Mouse (Mus musculus): ENCODE results near the gene Nfx1.

The Nfx1 gene

GRCm38 (mm10) chr4:40975678-40976077 is 5.0 kb downstream of the Nfx1 start:
- no peak for DNase-seq (ENCODE audit: low read depth, low spot score)

- no peak for DNase-seq (ENCODE audit: low read depth, low spot score)
These were observed 5.9 kb downstream of the Nfx1 start for GRCm38 (mm10) chr4:40976651-40977050.

GRCm38 (mm10) chr4:40979430-40979829 is 8.7 kb downstream of the Nfx1 start:
- DNase-seq (ENCODE audit: low read depth, low spot score): no peak

GRCm38 (mm10) chr4:40982486-40982885 is 11.8 kb downstream of the Nfx1 start:
- no peak for DNase-seq (ENCODE audit: low read depth, low spot score)

- no peak for DNase-seq (ENCODE audit: low read depth, low spot score)
These were observed 13.0 kb downstream of the Nfx1 start for GRCm38 (mm10) chr4:40983686-40984085.

GRCm38 (mm10) chr4:40989633-40990032 is 18.9 kb downstream of the Nfx1 start:
- DNase-seq (ENCODE audit: low read depth, low spot score): no peak

- no peak for DNase-seq (ENCODE audit: low read depth, low spot score)
These were observed 25.6 kb downstream of the Nfx1 start for GRCm38 (mm10) chr4:40996302-40996701.

GRCm38 (mm10) chr4:40997916-40998315 is 27.2 kb downstream of the Nfx1 start:
- DNase-seq (ENCODE audit: low read depth, low spot score): no peak

GRCm38 (mm10) chr4:41000271-41000670 is 29.6 kb downstream of the Nfx1 start:
- DNase-seq (ENCODE audit: low read depth, low spot score): no peak

- peak; percentile 8 for DNase-seq (ENCODE audit: low read depth, low spot score)
These were observed 30.3 kb downstream of the Nfx1 start for GRCm38 (mm10) chr4:41000842-41001639.

- DNase-seq (ENCODE audit: low read depth, low spot score): no peak
These were observed 42.6 kb downstream of the Nfx1 start for GRCm38 (mm10) chr4:41013351-41013750.

- no peak for DNase-seq (ENCODE audit: low read depth, low spot score)
These were observed 45.1 kb downstream of the Nfx1 start for GRCm38 (mm10) chr4:41015798-41016197.

- DNase-seq (ENCODE audit: low read depth, low spot score): no peak
These were observed 50.4 kb downstream of the Nfx1 start for GRCm38 (mm10) chr4:41021094-41021493.

GRCm38 (mm10) chr4:41026086-41026787 is 55.5 kb downstream of the Nfx1 start:
- no peak for DNase-seq (ENCODE audit: low read depth, low spot score)

- no peak for DNase-seq (ENCODE audit: low read depth, low spot score)
These were observed 57.2 kb downstream of the Nfx1 start for GRCm38 (mm10) chr4:41027872-41028271.

GRCm38 (mm10) chr4:41028272-41028671 is 57.6 kb downstream of the Nfx1 start:
- peak; percentile 28 for DNase-seq (ENCODE audit: low read depth, low spot score)

GRCm38 (mm10) chr4:41029372-41029771 is 58.7 kb downstream of the Nfx1 start:
- no peak for DNase-seq (ENCODE audit: low read depth, low spot score)

- DNase-seq (ENCODE audit: low read depth, low spot score): no peak
These were observed 60.5 kb downstream of the Nfx1 start for GRCm38 (mm10) chr4:41031242-41031641.

GRCm38 (mm10) chr4:41037942-41038341 is 67.2 kb downstream of the Nfx1 start:
- DNase-seq (ENCODE audit: low read depth, low spot score): no peak

- no peak for DNase-seq (ENCODE audit: low read depth, low spot score)
These were observed 70.3 kb downstream of the Nfx1 start for GRCm38 (mm10) chr4:41040983-41041382.

- no peak for DNase-seq (ENCODE audit: low read depth, low spot score)
These were observed 72.2 kb downstream of the Nfx1 start for GRCm38 (mm10) chr4:41042880-41043279.

- no peak for DNase-seq (ENCODE audit: low read depth, low spot score)
These were observed 73.3 kb downstream of the Nfx1 start for GRCm38 (mm10) chr4:41043961-41044360.

- no peak for DNase-seq (ENCODE audit: low read depth, low spot score)
These were observed 74.6 kb downstream of the Nfx1 start for GRCm38 (mm10) chr4:41045288-41045687.

All from CD4-positive helper T cell, adult 2 months (primary cell).